Comparison of ENCODE assay signal across 32 mouse cellular contexts in the genomic region with DNA sequence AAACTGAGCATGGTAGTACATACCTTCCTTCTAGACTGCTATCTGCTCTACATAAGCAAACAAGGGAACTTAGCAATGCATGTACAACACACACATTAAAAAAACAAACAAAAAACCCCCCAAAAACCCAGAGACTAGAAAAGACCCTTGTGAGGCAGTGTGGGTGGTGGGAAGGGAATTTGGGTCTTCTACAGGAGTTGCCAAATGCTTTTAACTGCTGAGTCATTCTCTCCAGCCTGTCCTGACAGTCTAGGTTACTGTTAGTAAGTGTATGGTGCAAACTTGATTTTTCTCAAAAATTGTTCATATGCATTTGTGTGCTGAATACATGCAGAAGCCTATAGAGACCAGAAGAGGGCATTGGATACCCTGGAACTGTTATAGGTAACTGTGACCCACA. TPM values are rescaled to one million over a fixed set of nuclear protein-coding genes. Genes with fewer than 3 reads are reported as not detected.
DNase-seq lines count a peak whose midpoint lies in the region; ATAC-seq and TF ChIP-seq lines count a peak whose summit lies in the region.
"Had no signal": no experiment of that assay in that cellular context is flagged by ENCODE, and none has a peak within 500 bp of the region (broad histone marks: within the 10 kb centered on the region; RNA-seq: fewer than 3 reads in every experiment).

No protein-coding gene starts in this region.

- peak; percentile 62 for DNase-seq in liver, adult 2 months (ENCODE audit: extremely low read depth, low read depth, low spot score)
- no peak for DNase-seq in liver, postnatal 0 days
- DNase-seq in 416B (ENCODE audit: low read depth), result peak; percentile 56
- DNase-seq in ES-E14 (ENCODE audit: low read depth, low spot score), result no peak
- DNase-seq in heart, adult 2 months, result no peak
- no peak for DNase-seq in spleen, adult 12 weeks (ENCODE audit: low spot score)
- DNase-seq: cerebellum, adult 18-20 months; cerebellum, postnatal 14 days; forebrain, postnatal 0 days; gastrocnemius, postnatal 36 days; kidney, adult 18-20 months; left cerebral cortex, postnatal 4 days; lung, adult 18-20 months; thymus, adult 2 months; thymus, postnatal 4 days had no signal

- intact Hi-C loops in heart, adult 2 months (cut with DNase I), result no loop called here

- H3K79me2 ChIP-seq in liver, adult 2 months (ENCODE audit: control insufficient read depth, insufficient read depth, low read length), result peaks cover 39% of the 10 kb centered on the region; the same call in 1 of the 2 replicates
- H3K79me2 ChIP-seq in heart, adult 2 months (replicated peaks; ENCODE audit: control insufficient read depth, insufficient read depth, low read length), result peaks cover 9% of the 10 kb centered on the region; the same call in 1 of the 2 replicates

- no peaks in the 10 kb centered on the region for H3K9me3 ChIP-seq in liver, postnatal 0 days (ENCODE audit: low read length)
- H3K9me3 ChIP-seq in ES-E14 (ENCODE audit: control insufficient read depth, insufficient read depth, low read depth, low read length), result no peaks in the 10 kb centered on the region
- H3K9me3 ChIP-seq in liver, embryonic 15.5 days (replicated peaks), result no peaks in the 10 kb centered on the region
- H3K9me3 ChIP-seq: embryonic facial prominence, embryonic 12.5 days; hindbrain, embryonic 13.5 days; midbrain, embryonic 12.5 days; stomach, embryonic 15.5 days had no signal

- no peaks in the 10 kb centered on the region for H3K36me3 ChIP-seq in liver, adult 2 months (ENCODE audit: control insufficient read depth, insufficient read depth, low read length)
- H3K36me3 ChIP-seq in liver, postnatal 0 days (replicated peaks; ENCODE audit: insufficient read depth, low read length), result peaks cover 4% of the 10 kb centered on the region
- no peaks in the 10 kb centered on the region for H3K36me3 ChIP-seq in ES-E14 (ENCODE audit: control insufficient read depth, insufficient read depth, low read length, poor library complexity, severe bottlenecking)
- H3K36me3 ChIP-seq in liver, embryonic 15.5 days (replicated peaks), result peaks cover 19% of the 10 kb centered on the region
- peaks cover 23% of the 10 kb centered on the region for H3K36me3 ChIP-seq in heart, adult 2 months (ENCODE audit: control insufficient read depth, insufficient read depth, low read length)
- H3K36me3 ChIP-seq: stomach, embryonic 15.5 days had no signal

- H3K4me1 ChIP-seq in liver, adult 2 months (ENCODE audit: control insufficient read depth, insufficient read depth, low read length), result peaks cover 31% of the 10 kb centered on the region
- H3K4me1 ChIP-seq in liver, postnatal 0 days (ENCODE audit: insufficient read depth), result peaks cover 22% of the 10 kb centered on the region
- peaks cover 0 to 2% of the 10 kb centered on the region in 2 experiments; a peak in 1 of 4 replicates for H3K4me1 ChIP-seq in ES-E14 (ENCODE audit: control insufficient read depth in 2 of 2, insufficient read depth in 2 of 2, low read length in 2 of 2, poor library complexity in 1 of 2)
- H3K4me1 ChIP-seq in liver, embryonic 15.5 days (replicated peaks), result peaks cover 63% of the 10 kb centered on the region
- H3K4me1 ChIP-seq in heart, adult 2 months (ENCODE audit: control insufficient read depth, insufficient read depth, low read length), result peaks cover 5% of the 10 kb centered on the region

- no peak for TF ChIP-seq POLR2A in liver, adult 2 months (IDR thresholded peaks at IDR 0.05; ENCODE audit: extremely low read depth, insufficient read depth, low read length)
- TF ChIP-seq POLR2A in heart, adult 2 months (IDR thresholded peaks at IDR 0.05; ENCODE audit: insufficient read depth, low read depth, low read length), result no peak

- H3K9ac ChIP-seq in liver, adult 2 months (ENCODE audit: low read depth, low read length), result no peak overlapping the region
- H3K9ac ChIP-seq in liver, postnatal 0 days (replicated peaks), result no peak overlapping the region
- no peak overlapping the region for H3K9ac ChIP-seq in ES-E14 (ENCODE audit: insufficient read depth, low read depth, low read length, poor library complexity, severe bottlenecking)
- no peak overlapping the region for H3K9ac ChIP-seq in liver, embryonic 15.5 days
- H3K9ac ChIP-seq in heart, adult 2 months (ENCODE audit: low read depth, low read length), result no peak overlapping the region
- H3K9ac ChIP-seq: embryonic facial prominence, embryonic 12.5 days; forebrain, postnatal 0 days; hindbrain, embryonic 13.5 days; midbrain, embryonic 12.5 days; stomach, embryonic 15.5 days had no signal

- no peaks in the 10 kb centered on the region for H3K27me3 ChIP-seq in liver, adult 2 months (ENCODE audit: control insufficient read depth, insufficient read depth, low read length)
- no peaks in the 10 kb centered on the region for H3K27me3 ChIP-seq in liver, postnatal 0 days (ENCODE audit: insufficient read depth, low read length)
- no peaks in the 10 kb centered on the region for H3K27me3 ChIP-seq in liver, embryonic 15.5 days
- H3K27me3 ChIP-seq in heart, adult 2 months (ENCODE audit: control insufficient read depth, insufficient read depth, low read length), result no peaks in the 10 kb centered on the region
- H3K27me3 ChIP-seq: CH12.LX; embryonic facial prominence, embryonic 12.5 days; hindbrain, embryonic 13.5 days; midbrain, embryonic 12.5 days; stomach, embryonic 15.5 days had no signal

- TF ChIP-seq CTCF in liver, adult 2 months (IDR thresholded peaks at IDR 0.05; ENCODE audit: low read depth, low read length), result no peak
- TF ChIP-seq CTCF in liver, postnatal 0 days (IDR thresholded peaks at IDR 0.05; ENCODE audit: low read depth), result no peak
- no peak for TF ChIP-seq CTCF in heart, adult 2 months (IDR thresholded peaks at IDR 0.05)

- H3K4me2 ChIP-seq in liver, postnatal 0 days (ENCODE audit: low read depth, low read length), result no peak overlapping the region
- H3K4me2 ChIP-seq in liver, embryonic 15.5 days, result 0 out of 2 replicates have a peak overlapping the region, but pooled peaks have one; percentile 13
- H3K4me2 ChIP-seq: embryonic facial prominence, embryonic 12.5 days; hindbrain, embryonic 13.5 days; midbrain, embryonic 12.5 days; stomach, embryonic 15.5 days had no signal

- in situ Hi-C loops in ES-E14 (cut with MboI; ENCODE audit: low sequenced_read_pairs in 2 of 2, unreplicated experiment in 2 of 2), result no loop called here

- no peak for TF ChIP-seq EP300 in liver, postnatal 0 days (IDR thresholded peaks at IDR 0.05; ENCODE audit: low read depth)
- TF ChIP-seq EP300 in heart, adult 2 months (IDR thresholded peaks at IDR 0.05; ENCODE audit: insufficient read depth, low read depth, low read length), result no peak

- ATAC-seq in liver, postnatal 0 days, result no peak
- no peak for ATAC-seq in liver, embryonic 15.5 days (ENCODE audit: insufficient read depth)
- ATAC-seq: forebrain, postnatal 0 days had no signal

- peak overlapping the region; percentile 87 for H3K27ac ChIP-seq in liver, adult 2 months (replicated peaks; ENCODE audit: insufficient read depth, low read depth, low read length)
- H3K27ac ChIP-seq in liver, postnatal 0 days (ENCODE audit: low read depth), result no peak overlapping the region
- H3K27ac ChIP-seq in ES-E14 (ENCODE audit: insufficient read depth, low read depth, low read length, poor library complexity, severe bottlenecking), result no peak overlapping the region
- H3K27ac ChIP-seq in liver, embryonic 15.5 days (replicated peaks), result no peak overlapping the region
- no peak overlapping the region for H3K27ac ChIP-seq in heart, adult 2 months
- H3K27ac ChIP-seq: embryonic facial prominence, embryonic 12.5 days; hindbrain, embryonic 13.5 days; midbrain, embryonic 12.5 days; stomach, embryonic 15.5 days had no signal

- H3K4me3 ChIP-seq in liver, adult 2 months (ENCODE audit: insufficient read depth, low read depth, low read length), result no peak overlapping the region
- no peak overlapping the region for H3K4me3 ChIP-seq in liver, postnatal 0 days (ENCODE audit: low read depth, low read length)
- H3K4me3 ChIP-seq in ES-E14 (ENCODE audit: insufficient read depth in 1 of 2, low read depth in 1 of 2, low read length in 2 of 2, poor library complexity in 1 of 2, severe bottlenecking in 1 of 2), result no peak overlapping the region
- no peak overlapping the region for H3K4me3 ChIP-seq in liver, embryonic 15.5 days (replicated peaks)
- H3K4me3 ChIP-seq in heart, adult 2 months, result no peak overlapping the region
- H3K4me3 ChIP-seq: embryonic facial prominence, embryonic 12.5 days; hindbrain, embryonic 13.5 days; midbrain, embryonic 12.5 days; stomach, embryonic 15.5 days had no signal

TF ChIP-seq in ES-E14, 5 proteins besides CTCF, POLR2A, EP300 and RAD21:
- TF ChIP-seq ZNF384 (IDR thresholded peaks at IDR 0.05; ENCODE audit: low read depth, low read length) (no peak), MAFK (IDR thresholded peaks at IDR 0.05; ENCODE audit: insufficient read depth, low read depth, low read length) (peak; percentile 20; the same call in 1 of the 2 replicates)

RNA-seq across cellular contexts. Expression of gene Rnf11, which starts 12.9 kb away (rescaled TPM):
- 42.6 and 48.7 TPM in 2 replicates for total RNA-seq in liver, adult 2 months (2014; rRNA removed)
- 33.5 and 42.6 TPM in 2 replicates for polyA plus RNA-seq in liver, adult 2 months (2012; rRNA removed)
- 34.0 and 38.4 TPM in 2 replicates for polyA plus RNA-seq in liver, postnatal 0 days (2015; fragmentation: Nextera tagmentation; extraction: Ambion mirVana)
- 7.7 and 19.3 TPM in 2 replicates for total RNA-seq in ES-E14 (2012; rRNA removed)
- 34.1 and 35.2 TPM in 2 replicates for polyA plus RNA-seq in liver, embryonic 15.5 days (2015; fragmentation: Nextera tagmentation; extraction: Ambion mirVana)
- 100 to 1,000 TPM; 109 to 112 TPM for total RNA-seq in heart, adult 2 months (2021)
- 40.5 and 87.0 TPM in 2 replicates for polyA plus RNA-seq in heart, adult 2 months (2012; rRNA removed)

RNA-seq across cellular contexts. Expression of gene 4930522H14Rik, which starts 59.5 kb away (rescaled TPM):
- total RNA-seq in liver, adult 2 months (2014; rRNA removed), result not detected in 2 replicates
- polyA plus RNA-seq in liver, adult 2 months (2012; rRNA removed), result not detected in 2 replicates
- not detected in 2 replicates for polyA plus RNA-seq in liver, postnatal 0 days (2015; fragmentation: Nextera tagmentation; extraction: Ambion mirVana)
- total RNA-seq in ES-E14 (2012; rRNA removed), result not detected in 2 replicates
- polyA plus RNA-seq in liver, embryonic 15.5 days (2015; fragmentation: Nextera tagmentation; extraction: Ambion mirVana), result not detected in 2 replicates
- not detected for total RNA-seq in heart, adult 2 months (2021)
- not detected in 2 replicates for polyA plus RNA-seq in heart, adult 2 months (2012; rRNA removed)
- total RNA-seq: adrenal gland, postnatal 4 days; CH12.LX; gastrocnemius, postnatal 36 days; heart, adult 8-10 months; heart, postnatal 25 days; layer of hippocampus, postnatal 14 days; left cerebral cortex, adult 8-10 months; left cerebral cortex, postnatal 4 days; megakaryocyte, adult 5-6 weeks had no signal
- polyA plus RNA-seq: embryonic facial prominence, embryonic 12.5 days; forebrain, embryonic 11.5 days; forebrain, postnatal 0 days; heart, embryonic 14.5 days; hindbrain, embryonic 13.5 days; kidney, embryonic 16.5 days; large intestine, adult 2 months; midbrain, embryonic 12.5 days; neural tube, embryonic 14.5 days; stomach, embryonic 15.5 days; thymus, adult 2 months had no signal

Comparison
In these comparisons a context has a peak if more than half of its experiments do, and no peak if none do; other contexts are left out.
1. DNase-seq: peak in liver, adult 2 months (single experiment) and 416B (single experiment); none in liver, postnatal 0 days (single experiment), ES-E14 (single experiment), heart, adult 2 months (0 of 2) and spleen, adult 12 weeks (single experiment).